Mouse (Mus musculus) erythroblast, embryonic 14.5 days (primary cell): ENCODE data around the gene Actc1.

Experiments
- GATA1 ChIP-seq: IDR thresholded peaks from 2 replicates; pipeline ENCODE4 v1.6.1; 2012; ENCODE audit warnings: low read length, inconsistent platforms, mixed read lengths
- TAL1 ChIP-seq: IDR thresholded peaks from 3 replicates; pipeline ENCODE4 v1.6.1; 2012; ENCODE audit warnings: low read length, inconsistent platforms, mixed read lengths

GRCm38 (mm10) chr2:114020210-114020563, 33.2 kb downstream of the Actc1 start:
- TF ChIP-seq GATA1 (no peak), TAL1 (no peak)
